Mouse (Mus musculus) C2C12 (cell line): ENCODE data around the gene Dcdc2a. TPM values are rescaled to one million over a fixed set of nuclear protein-coding genes. Genes with fewer than 3 reads are reported as not detected.

Source experiments
- H3K27me3 ChIP-seq: one replicate; pipeline ENCODE4 v1.6.1; 2011; ENCODE audit not compliant: control insufficient read depth, insufficient read depth, insufficient read length
- H3K36me3 ChIP-seq: one replicate; pipeline ENCODE4 v1.6.1; 2011; ENCODE audit not compliant: control insufficient read depth, insufficient read depth
- H3K4me3 ChIP-seq: one replicate; pipeline ENCODE4 v1.5.1; 2011; ENCODE audit warnings: mild to moderate bottlenecking, control low read depth; ENCODE audit not compliant: poor library complexity, insufficient read depth, severe bottlenecking
- H3K79me2 ChIP-seq: one replicate; pipeline ENCODE4 v1.6.1; 2011; ENCODE audit not compliant: control insufficient read depth, insufficient read depth
- H3K79me3 ChIP-seq: one replicate; pipeline ENCODE4 v1.6.1; 2011; ENCODE audit warnings: low read depth, control low read depth
- H3ac ChIP-seq: one replicate; pipeline ENCODE3; 2011; ENCODE audit warnings: low read depth; ENCODE audit not compliant: control insufficient read depth, insufficient read length
- CEBPB ChIP-seq: IDR thresholded peaks from one replicate; pipeline ENCODE4 v1.6.1; 2011; ENCODE audit warnings: low read depth, mild to moderate bottlenecking, control low read depth, moderate library complexity
- CTCF ChIP-seq: IDR thresholded peaks from one replicate; pipeline ENCODE4 v1.5.1; 2011; ENCODE audit not compliant: control insufficient read depth, insufficient read depth, insufficient read length
- FOSL1 ChIP-seq: IDR thresholded peaks from one replicate; pipeline ENCODE4 v1.8.0; 2011; ENCODE audit warnings: mild to moderate bottlenecking, low read length; ENCODE audit not compliant: poor library complexity, insufficient read depth, severe bottlenecking
- MAX ChIP-seq: IDR thresholded peaks from one replicate; pipeline ENCODE4 v1.6.1; 2011; ENCODE audit warnings: mild to moderate bottlenecking, control low read depth
- MYOD1 ChIP-seq: IDR thresholded peaks from one replicate; pipeline ENCODE4 v1.6.1; 2011; ENCODE audit warnings: low read depth; ENCODE audit not compliant: control insufficient read depth, insufficient read length
- MYOG ChIP-seq: IDR thresholded peaks from one replicate; pipeline ENCODE4 v1.6.1; 2011; ENCODE audit not compliant: control insufficient read depth, insufficient read length; ENCODE audit errors: extremely low read depth
- USF1 ChIP-seq: IDR thresholded peaks from one replicate; pipeline ENCODE4 v1.6.1; 2011; ENCODE audit warnings: low read depth, mild to moderate bottlenecking, control low read depth, moderate library complexity
- long read RNA-seq, 2 experiments: library from polyadenylated mRNA; unstranded; transcript quantifications; one replicate each; pipeline ENCODE4 v2.0.0; 2019 to 2020
- polyA plus RNA-seq: library from polyadenylated mRNA; unstranded; fragments of >200 nt; fragmentation: generic; extraction: Trizol; gene quantifications from one replicate; pipeline ENCODE4 v1.2.1, GENCODE M21; 2012; ENCODE audit warnings: missing spikeins

Gene Dcdc2a
- polyA plus RNA-seq: not detected
- long read RNA-seq, experiment 1: 0 reads
- long read RNA-seq, experiment 2: 0 reads

GRCm38 (mm10) chr13:25055873-25056667 is at the start of gene Dcdc2a:
Gene Dcdc2a, plus strand, starts transcription at chr13:25056004.
- Histone ChIP-seq H3K27me3 (peaks cover 34% of the 10 kb centered on the region), H3K79me2 (no peaks in the 10 kb centered on the region), H3K36me3 (no peaks in the 10 kb centered on the region), H3K4me3 (no peak within 1 kb of the TSS), H3ac (no peak within 1 kb of the TSS), H3K79me3 (no peaks in the 10 kb centered on the region)
- TF ChIP-seq USF1: no peak
- TF ChIP-seq CEBPB: no peak
- TF ChIP-seq CTCF: no peak
- no peak for TF ChIP-seq MYOD1
- TF ChIP-seq FOSL1: no peak
- no peak for TF ChIP-seq MAX
- no peak for TF ChIP-seq MYOG

- no peak overlapping the region for H3ac ChIP-seq
- no peaks in the 10 kb centered on the region for H3K27me3 ChIP-seq
- H3K79me2 ChIP-seq: peaks cover 11% of the 10 kb centered on the region
- H3K79me3 ChIP-seq: peaks cover 4% of the 10 kb centered on the region
- H3K4me3 ChIP-seq: no peak overlapping the region
- peaks cover 23% of the 10 kb centered on the region for H3K36me3 ChIP-seq
- TF ChIP-seq USF1 (no peak), MYOD1 (no peak), MAX (no peak), FOSL1 (no peak), CEBPB (no peak), MYOG (no peak), CTCF (no peak)
Measured at GRCm38 (mm10) chr13:25007115-25007514, 48.7 kb upstream of the Dcdc2a start.

GRCm38 (mm10) chr13:25018316-25018715 is 37.5 kb upstream of the Dcdc2a start:
- TF ChIP-seq CTCF (no peak), FOSL1 (no peak), MYOD1 (no peak), MYOG (no peak), USF1 (no peak), CEBPB (no peak), MAX (no peak)
- no peak overlapping the region for H3K4me3 ChIP-seq
- no peaks in the 10 kb centered on the region for H3K27me3 ChIP-seq
- no peak overlapping the region for H3ac ChIP-seq
- peaks cover 23% of the 10 kb centered on the region for H3K79me2 ChIP-seq
- H3K79me3 ChIP-seq: peaks cover 4% of the 10 kb centered on the region
- H3K36me3 ChIP-seq: peaks cover 3% of the 10 kb centered on the region

- Histone ChIP-seq H3ac (peak within 1 kb of the TSS; percentile 80), H3K79me3 (peaks cover 4% of the 10 kb centered on the region), H3K36me3 (peaks cover 3% of the 10 kb centered on the region), H3K4me3 (peak within 1 kb of the TSS; percentile 51), H3K79me2 (peaks cover 23% of the 10 kb centered on the region), H3K27me3 (no peaks in the 10 kb centered on the region)
- TF ChIP-seq MAX: peak; percentile 73
- no peak for TF ChIP-seq USF1
- TF ChIP-seq CTCF: no peak
Measured at GRCm38 (mm10) chr13:25019793-25020539, 35.8 kb upstream of the Dcdc2a start, which contains the start of gene Mrs2. Gene Mrs2, minus strand, starts transcription at chr13:25020379.

- Histone ChIP-seq H3K36me3 (peaks cover 3% of the 10 kb centered on the region), H3K79me2 (peaks cover 23% of the 10 kb centered on the region), H3ac (no peak overlapping the region), H3K27me3 (no peaks in the 10 kb centered on the region), H3K4me3 (peak overlapping the region; percentile 51), H3K79me3 (peaks cover 4% of the 10 kb centered on the region)
- TF ChIP-seq CTCF (no peak), CEBPB (no peak), MYOG (no peak), USF1 (no peak), MAX (no peak), MYOD1 (no peak), FOSL1 (no peak)
Measured at GRCm38 (mm10) chr13:25020540-25020892, 35.3 kb upstream of the Dcdc2a start.

- no peak overlapping the region for H3ac ChIP-seq
- peaks cover 23% of the 10 kb centered on the region for H3K79me2 ChIP-seq
- H3K4me3 ChIP-seq: no peak overlapping the region
- TF ChIP-seq CEBPB (no peak), USF1 (no peak), FOSL1 (no peak), MYOD1 (no peak), MYOG (no peak), CTCF (no peak), MAX (no peak)
- peaks cover 3% of the 10 kb centered on the region for H3K36me3 ChIP-seq
- no peaks in the 10 kb centered on the region for H3K27me3 ChIP-seq
- H3K79me3 ChIP-seq: peaks cover 4% of the 10 kb centered on the region
Measured at GRCm38 (mm10) chr13:25022386-25022785, 33.4 kb upstream of the Dcdc2a start.
